Comparison of ENCODE assay signal across 16 mouse cellular contexts in genomic region chr2:6498101-6498500, GRCm38 (mm10).
"Had no signal": no experiment of that assay in that cellular context is flagged by ENCODE, and none has a peak within 500 bp of the region (broad histone marks: within the 10 kb centered on the region; RNA-seq: fewer than 3 reads in every experiment).

No protein-coding gene starts in this region.

- ATAC-seq: lung, postnatal 0 days had no signal

- H3K4me3 ChIP-seq: layer of hippocampus, adult 2 months; liver, embryonic 15.5 days; midbrain, embryonic 12.5 days; myocyte; neural tube, embryonic 15.5 days; stomach, embryonic 15.5 days had no signal

- H3K27me3 ChIP-seq: liver, embryonic 15.5 days; midbrain, embryonic 12.5 days; neural tube, embryonic 15.5 days; stomach, embryonic 15.5 days had no signal

- H3K4me1 ChIP-seq: liver, embryonic 15.5 days; midbrain, embryonic 12.5 days; neural tube, embryonic 15.5 days; stomach, embryonic 15.5 days had no signal

- H3K9ac ChIP-seq: liver, embryonic 15.5 days; midbrain, embryonic 12.5 days; neural tube, embryonic 15.5 days; stomach, embryonic 15.5 days had no signal

- H3K9me3 ChIP-seq: liver, embryonic 15.5 days; midbrain, embryonic 12.5 days; neural tube, embryonic 15.5 days; stomach, embryonic 15.5 days had no signal

- DNase-seq: kidney, adult 11 months; kidney, adult 9 months; kidney, postnatal 4 days; lung, adult 2 months; lung, postnatal 4 days; right cerebral cortex, postnatal 14 days; thymus, postnatal 4 days had no signal

- H3K27ac ChIP-seq: kidney, postnatal 0 days; layer of hippocampus, adult 2 months; liver, embryonic 15.5 days; midbrain, embryonic 12.5 days; neural tube, embryonic 15.5 days; stomach, embryonic 15.5 days had no signal

- H3K36me3 ChIP-seq: liver, embryonic 15.5 days; midbrain, embryonic 12.5 days; neural tube, embryonic 15.5 days; stomach, embryonic 15.5 days had no signal

- H3K4me2 ChIP-seq: liver, embryonic 11.5 days; liver, embryonic 15.5 days; midbrain, embryonic 12.5 days; neural tube, embryonic 15.5 days; stomach, embryonic 15.5 days had no signal
